Mouse (Mus musculus) lung, embryonic 14.5 days (tissue): ENCODE measurements around the gene Ptprs. TPM values are rescaled to one million over a fixed set of nuclear protein-coding genes. Genes with fewer than 3 reads are reported as not detected.

Experiments
- ATAC-seq: fragments of 200-750 bp; cut with Nextera tagmentation; 2 replicates; pipeline ENCODE4 v1.8.0; 2017; ENCODE audit warnings: mild to moderate bottlenecking, moderate TSS enrichment, moderate library complexity; ENCODE audit not compliant: insufficient read depth
- DNase-seq: peaks from one replicate; pipeline ENCODE4 v3.0.0-alpha.2; 2015
- H3K27ac ChIP-seq: fragments of 300-500 bp; sonication (generic); 2 replicates; pipeline ENCODE4 v1.5.1; 2014; ENCODE audit warnings: low read depth, mild to moderate bottlenecking, moderate library complexity
- H3K27me3 ChIP-seq: fragments of 300-500 bp; sonication (generic); 2 replicates; pipeline ENCODE4 v1.6.1; 2014; ENCODE audit warnings: low read length, control low read depth; ENCODE audit not compliant: insufficient read depth
- H3K36me3 ChIP-seq: fragments of 300-500 bp; sonication (generic); 2 replicates; pipeline ENCODE4 v1.6.1; 2014; ENCODE audit warnings: control low read depth; ENCODE audit not compliant: insufficient read depth
- H3K4me1 ChIP-seq: fragments of 300-500 bp; sonication (generic); 2 replicates; pipeline ENCODE4 v1.6.1; 2014; ENCODE audit warnings: antibody characterized with exemption, control low read depth; ENCODE audit not compliant: insufficient read depth
- H3K4me2 ChIP-seq: fragments of 300-500 bp; sonication (generic); 2 replicates; pipeline ENCODE4 v1.6.1; 2014; ENCODE audit warnings: mild to moderate bottlenecking
- H3K4me3 ChIP-seq: fragments of 300-500 bp; sonication (generic); 2 replicates; pipeline ENCODE4 v1.5.1; 2014; ENCODE audit warnings: low read depth, low read length
- H3K9ac ChIP-seq: fragments of 300-500 bp; sonication (generic); 2 replicates; pipeline ENCODE4 v1.6.1; 2014
- H3K9me3 ChIP-seq: fragments of 300-500 bp; sonication (generic); 2 replicates; pipeline ENCODE4 v1.6.1; 2016; ENCODE audit warnings: low read depth, low read length, control low read depth
- CTCF ChIP-seq: IDR thresholded peaks from 2 replicates; pipeline ENCODE4 v1.5.1; 2016; ENCODE audit warnings: antibody characterized with exemption, low read depth
- WGBS: fragments of 180-500 bp; shearing (Covaris S2); extraction: QIAGEN DNeasy Blood & Tissue Kit; methylation state at CpG from one replicate; pipeline ENCODE4 v1.1.7; 2014; 5-methylcytosine and 5-hydroxymethylcytosine counted together
- polyA plus RNA-seq: library from polyadenylated mRNA; unstranded; fragments of >200 nt; fragmentation: Nextera tagmentation; extraction: Ambion mirVana; gene quantifications from 2 replicates; pipeline ENCODE4 v1.2.1, GENCODE M21; 2014

Ptprs gene
- polyA plus RNA-seq, 1 experiment from 2014 or later, result 112 TPM

DNA sequence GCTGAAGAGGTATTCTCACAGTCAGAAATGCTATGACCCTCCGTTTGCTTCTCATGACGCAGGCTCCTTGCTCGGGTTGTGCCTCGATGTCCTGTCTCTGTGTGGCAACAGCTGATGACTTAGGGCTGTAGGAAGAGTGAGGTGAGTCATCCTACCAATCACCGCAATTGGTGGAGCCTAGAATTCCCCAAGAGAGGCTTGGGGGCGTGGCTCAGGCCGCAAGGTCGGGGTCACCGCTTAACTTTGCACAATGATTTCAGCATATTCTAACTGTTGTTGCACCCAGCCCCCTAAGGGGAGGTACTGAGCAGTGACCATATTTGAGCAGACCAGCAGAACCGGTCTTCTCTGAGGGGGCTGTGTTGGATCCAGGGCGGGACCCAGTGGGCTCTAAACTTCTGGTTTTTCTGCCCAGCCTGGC lies 1.9 kb upstream of the Ptprs start:
- ATAC-seq, result no peak
- peak; percentile 53 for DNase-seq
- 61% methylated on average over 11 of the region's 11 CpGs for WGBS
- peaks cover 22% of the 10 kb centered on the region for H3K27me3 ChIP-seq
- no peaks in the 10 kb centered on the region for H3K36me3 ChIP-seq
- no peak overlapping the region for H3K27ac ChIP-seq
- 0 out of 2 replicates have a peak, but pooled peaks cover 4% of the 10 kb centered on the region for H3K9me3 ChIP-seq
- no peak for TF ChIP-seq CTCF
- H3K4me1 ChIP-seq, result peaks cover 17% of the 10 kb centered on the region
- no peak overlapping the region for H3K4me3 ChIP-seq
- no peak overlapping the region for H3K9ac ChIP-seq
- H3K4me2 ChIP-seq, result no peak overlapping the region

DNA sequence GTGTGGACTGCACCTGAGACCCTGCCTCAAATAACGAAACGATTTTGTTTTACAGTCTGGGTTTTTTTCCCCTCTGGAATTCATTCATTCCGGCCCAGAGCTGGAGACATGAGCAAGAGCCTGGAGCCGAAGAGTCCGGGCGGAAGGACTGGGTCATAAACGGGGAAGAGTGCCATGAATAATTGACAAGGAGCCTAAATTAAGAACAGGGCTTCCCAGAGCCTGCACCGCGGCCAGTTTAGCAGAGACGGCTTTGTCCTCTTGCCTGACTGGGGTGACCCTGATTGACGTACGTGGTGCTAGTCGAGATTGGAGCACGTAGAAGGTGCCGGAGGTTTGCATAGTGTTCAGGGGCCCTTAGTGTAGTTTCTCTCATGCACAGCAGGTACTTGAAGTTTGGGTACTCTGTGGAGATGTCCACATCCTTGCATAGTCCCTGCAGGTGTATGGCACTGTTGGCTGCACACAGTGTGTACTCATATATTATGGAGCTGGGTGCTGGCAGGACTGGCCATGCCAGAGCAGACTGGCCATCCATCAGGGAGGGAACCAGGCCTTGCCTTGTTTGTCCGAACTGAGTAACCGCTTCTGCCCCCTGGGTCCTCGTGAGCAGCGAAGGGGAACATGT lies 1.0 kb upstream of the Ptprs start:
- Histone ChIP-seq H3K4me2 (no peak overlapping the region), H3K9me3 (0 out of 2 replicates have a peak, but pooled peaks cover 4% of the 10 kb centered on the region), H3K4me1 (peaks cover 24% of the 10 kb centered on the region), H3K27me3 (peaks cover 31% of the 10 kb centered on the region), H3K27ac (no peak overlapping the region), H3K9ac (no peak overlapping the region), H3K4me3 (no peak overlapping the region), H3K36me3 (no peaks in the 10 kb centered on the region)
- DNase-seq (no peak), ATAC-seq (no peak)
- WGBS, result 86% methylated on average over 19 of the region's 19 CpGs
- TF ChIP-seq CTCF, result no peak

DNA sequence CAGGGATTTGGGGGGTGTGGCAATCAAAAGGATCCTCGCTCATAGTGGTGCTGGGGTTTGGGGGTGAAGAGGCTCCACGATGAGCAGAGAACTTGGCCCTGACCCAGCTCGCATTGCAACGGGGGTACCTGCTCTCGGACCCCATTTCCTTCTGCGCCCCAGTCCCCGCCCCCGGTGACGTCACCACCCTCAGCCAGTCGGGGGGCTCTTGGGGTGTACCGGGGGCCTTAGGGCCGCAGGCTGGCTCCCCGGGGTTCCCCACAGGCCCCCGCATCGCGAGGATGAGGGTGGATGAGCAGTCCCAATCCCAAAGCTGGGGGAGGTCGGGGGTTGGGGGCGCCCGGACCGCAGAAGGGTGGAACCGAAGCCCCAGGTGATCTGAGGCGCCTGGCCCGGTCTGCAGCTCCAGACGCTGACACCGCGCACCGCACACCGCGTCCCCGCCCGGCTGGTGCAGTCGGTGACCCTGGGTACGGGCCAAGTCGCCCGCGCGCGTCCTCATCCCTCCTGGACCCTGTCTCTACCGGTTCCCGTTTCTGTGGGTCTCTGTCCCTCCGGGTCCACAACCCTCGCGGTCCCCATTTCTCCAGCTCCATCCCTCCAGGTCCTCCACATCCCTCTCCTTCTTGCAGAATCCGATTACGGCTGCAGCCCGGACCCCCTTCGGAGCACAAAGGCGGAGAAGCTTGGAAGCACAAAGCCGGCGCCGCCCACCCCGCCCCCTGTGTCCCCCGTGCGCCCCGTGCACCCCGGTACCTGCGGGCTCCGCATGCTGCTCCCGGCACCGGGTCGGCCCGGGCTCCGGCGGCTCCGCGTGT lies 490 bp downstream of the Ptprs start:
- 1% methylated on average over 66 of the region's 66 CpGs for WGBS
- H3K27ac ChIP-seq, result peak overlapping the region; percentile 86
- 0 out of 2 replicates have a peak, but pooled peaks cover 4% of the 10 kb centered on the region for H3K9me3 ChIP-seq
- H3K27me3 ChIP-seq, result peaks cover 31% of the 10 kb centered on the region
- peak; percentile 35 for ATAC-seq
- H3K4me1 ChIP-seq, result peaks cover 24% of the 10 kb centered on the region
- peak overlapping the region; percentile 74 for H3K9ac ChIP-seq
- H3K4me3 ChIP-seq, result peak overlapping the region; percentile 80
- peak overlapping the region; percentile 99 for H3K4me2 ChIP-seq
- DNase-seq, result no peak
- TF ChIP-seq CTCF, result no peak
- H3K36me3 ChIP-seq, result no peaks in the 10 kb centered on the region

- ATAC-seq (peak; percentile 25), DNase-seq (peak; percentile 83)
These were observed 1.3 kb downstream of the Ptprs start for GRCm38 (mm10) chr17:56474831-56475581.

DNA sequence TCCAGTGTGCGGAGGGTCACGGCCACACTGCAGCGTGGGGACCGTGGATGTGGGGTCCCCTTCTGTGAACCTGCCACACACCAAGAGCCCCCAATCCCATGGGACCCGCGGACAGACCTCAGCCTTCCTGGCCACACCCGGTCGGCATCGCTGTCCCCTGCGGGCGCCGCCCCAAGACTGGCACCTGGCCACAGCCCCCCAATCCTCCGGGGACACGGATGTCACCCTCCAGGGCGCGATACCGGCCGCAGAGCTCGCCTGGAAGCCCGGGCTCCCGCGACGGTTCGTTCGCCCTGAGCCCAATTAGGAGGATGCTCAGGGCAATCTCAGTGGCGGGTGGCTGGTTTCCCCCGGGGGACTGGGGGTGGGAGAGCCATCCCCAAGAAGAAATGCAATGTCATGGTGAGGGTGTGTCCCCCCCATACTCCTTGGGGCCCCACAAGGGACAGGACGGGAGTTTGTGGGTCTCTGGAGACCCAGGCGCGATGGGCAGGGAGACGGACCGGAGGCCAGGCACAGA lies 1.9 kb downstream of the Ptprs start:
- H3K9me3 ChIP-seq, result 0 out of 2 replicates have a peak, but pooled peaks cover 4% of the 10 kb centered on the region
- peaks cover 31% of the 10 kb centered on the region for H3K4me1 ChIP-seq
- 3% methylated on average over 32 of the region's 32 CpGs for WGBS
- H3K27ac ChIP-seq, result no peak overlapping the region
- H3K36me3 ChIP-seq, result no peaks in the 10 kb centered on the region
- TF ChIP-seq CTCF, result no peak
- peak overlapping the region; percentile 80 for H3K4me3 ChIP-seq
- peak overlapping the region; percentile 74 for H3K9ac ChIP-seq
- H3K27me3 ChIP-seq, result peaks cover 31% of the 10 kb centered on the region
- ATAC-seq (no peak), DNase-seq (no peak)
- peak overlapping the region; percentile 99 for H3K4me2 ChIP-seq

More at GRCm38 (mm10) chr17:56474831-56475581, 1.3 kb downstream of the Ptprs start:
- H3K9me3 ChIP-seq, result 0 out of 2 replicates have a peak, but pooled peaks cover 4% of the 10 kb centered on the region
- no peak overlapping the region for H3K27ac ChIP-seq
- H3K9ac ChIP-seq, result peak overlapping the region; percentile 74
- peaks cover 31% of the 10 kb centered on the region for H3K27me3 ChIP-seq
- H3K4me3 ChIP-seq, result peak overlapping the region; percentile 80
- under 1% methylated on average over 24 of the region's 24 CpGs for WGBS
- no peak for TF ChIP-seq CTCF
- no peaks in the 10 kb centered on the region for H3K36me3 ChIP-seq
- H3K4me1 ChIP-seq, result peaks cover 25% of the 10 kb centered on the region
- peak overlapping the region; percentile 99 for H3K4me2 ChIP-seq

GRCm38 (mm10) chr17:56473611-56473905 lies 2.7 kb downstream of the Ptprs start:
- no peak overlapping the region; the same call in 1 of the 2 replicates for H3K9ac ChIP-seq
- H3K4me1 ChIP-seq, result peaks cover 27% of the 10 kb centered on the region
- ATAC-seq (no peak), DNase-seq (no peak)
- no peak for TF ChIP-seq CTCF
- H3K4me3 ChIP-seq, result peak overlapping the region; percentile 80
- WGBS, result 3% methylated on average over 11 of the region's 11 CpGs
- H3K4me2 ChIP-seq, result peak overlapping the region; percentile 99
- no peak overlapping the region for H3K27ac ChIP-seq
- H3K27me3 ChIP-seq, result peaks cover 31% of the 10 kb centered on the region
- H3K9me3 ChIP-seq, result 0 out of 2 replicates have a peak, but pooled peaks cover 4% of the 10 kb centered on the region
- no peaks in the 10 kb centered on the region for H3K36me3 ChIP-seq
